Comparison of ENCODE assay signal across 8 mouse cellular contexts in the genomic region with DNA sequence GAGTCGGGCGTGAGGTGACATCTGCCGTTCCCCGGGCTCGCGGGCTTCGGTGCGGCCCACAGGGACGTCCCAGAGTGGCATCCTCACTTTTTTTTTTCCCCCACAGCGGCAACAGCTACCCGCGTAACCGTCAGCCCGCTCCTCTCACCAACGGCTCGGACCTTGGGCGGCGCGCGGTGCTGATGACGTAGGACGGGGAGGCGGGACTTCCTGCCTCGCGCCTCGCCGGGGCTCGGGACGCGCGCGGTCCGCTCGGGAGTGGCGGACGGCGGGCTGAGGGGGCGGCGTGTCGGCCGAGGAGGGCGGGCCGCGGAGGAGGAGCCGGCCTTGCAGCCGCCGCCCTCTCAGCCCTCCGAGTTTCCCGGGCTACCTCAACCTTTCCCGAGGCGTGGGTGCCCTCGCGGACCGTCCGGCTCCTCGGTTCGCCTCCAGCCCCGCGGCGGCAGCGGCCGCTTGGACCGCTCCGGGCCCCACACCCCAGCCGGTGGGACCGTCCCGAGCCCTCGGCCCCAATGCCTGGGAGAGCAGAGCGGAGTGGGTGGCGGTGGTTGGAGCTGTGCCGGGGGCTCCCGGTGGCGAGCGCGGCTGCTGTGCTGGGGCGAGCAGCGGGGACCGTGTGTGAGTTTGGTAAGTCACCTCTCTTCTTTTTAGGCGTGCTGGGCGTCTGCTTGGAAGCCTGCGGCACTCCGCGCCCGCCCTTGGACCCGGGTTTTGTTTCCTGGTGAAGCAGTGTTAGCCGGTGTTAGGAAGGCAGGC. TPM values are rescaled to one million over a fixed set of nuclear protein-coding genes. Genes with fewer than 3 reads are reported as not detected.
DNase-seq lines count a peak whose midpoint lies in the region; ATAC-seq lines count a peak whose summit lies in the region.

A gene (plus strand): TSS at position 235 of the 756 bp plus-strand sequence.

- H3K27me3 ChIP-seq in heart, embryonic 14.5 days (ENCODE audit: control insufficient read depth, insufficient read depth, low read length): no peaks in the 10 kb centered on the region
- no peaks in the 10 kb centered on the region for H3K27me3 ChIP-seq in liver, embryonic 12.5 days (replicated peaks)
- H3K27me3 ChIP-seq in splenic B cell, adult 2 months (ENCODE audit: control insufficient read depth, insufficient read depth, low read length, poor library complexity, severe bottlenecking): no peaks in the 10 kb centered on the region

- peak within 1 kb of the TSS; percentile 94 for H3K9ac ChIP-seq in heart, embryonic 14.5 days (ENCODE audit: low read length)
- peak within 1 kb of the TSS; percentile 85 for H3K9ac ChIP-seq in liver, embryonic 12.5 days

- WGBS in heart, embryonic 14.5 days: under 1% methylated on average over 79 of the region's 86 CpGs
- WGBS in liver, embryonic 12.5 days (ENCODE audit: insufficient replicate concordance): under 1% methylated on average over 81 of the region's 86 CpGs

- H3K36me3 ChIP-seq in heart, embryonic 14.5 days (ENCODE audit: control insufficient read depth, insufficient read depth, low read length): no peaks in the 10 kb centered on the region
- 0 out of 2 replicates have a peak, but pooled peaks cover 7% of the 10 kb centered on the region for H3K36me3 ChIP-seq in liver, embryonic 12.5 days
- no peaks in the 10 kb centered on the region for H3K36me3 ChIP-seq in splenic B cell, adult 2 months (ENCODE audit: control insufficient read depth, insufficient read depth, low read length, poor library complexity, severe bottlenecking)

- peak within 1 kb of the TSS; percentile 74 to 97 for H3K4me3 ChIP-seq in heart, embryonic 14.5 days (ENCODE audit: control insufficient read depth in 1 of 2, insufficient read depth in 1 of 2, low read depth in 1 of 2, low read length in 2 of 2)
- H3K4me3 ChIP-seq in liver, embryonic 12.5 days: peak within 1 kb of the TSS; percentile 88

- DNase-seq in CD8-positive naive resting alpha-beta T cell, adult 2 months (ENCODE audit: low read depth in 2 of 2, low spot score in 2 of 2): peak; percentile 74 to 76
- DNase-seq in c-Kit-negative CD71-positive TER-119-positive erythroid progenitor cells, embryonic 14.5 days (ENCODE audit: low read depth, low spot score): peak; percentile 90
- peak; percentile 59 for DNase-seq in fibroblast of lung, adult 2 months (ENCODE audit: low read depth)
- peak; percentile 96 for DNase-seq in kidney, postnatal 14 days
- DNase-seq in naive thymus-derived CD4-positive, alpha-beta T cell, adult 2 months (ENCODE audit: low read depth): peak; percentile 86
- DNase-seq in splenic B cell, adult 2 months (ENCODE audit: low read depth, low spot score): peak; percentile 93

- peak within 1 kb of the TSS; percentile 93 to 98 for H3K27ac ChIP-seq in heart, embryonic 14.5 days (replicated peaks in 1 of 2; ENCODE audit: control insufficient read depth in 1 of 2, insufficient read depth in 1 of 2, low read depth in 2 of 2, low read length in 2 of 2)
- H3K27ac ChIP-seq in liver, embryonic 12.5 days: peak within 1 kb of the TSS; percentile 96

- H3K4me1 ChIP-seq in heart, embryonic 14.5 days (ENCODE audit: control insufficient read depth in 2 of 2, insufficient read depth in 2 of 2, low read length in 2 of 2): peaks cover 3 to 9% of the 10 kb centered on the region in 2 experiments; a peak in 3 of 4 replicates
- H3K4me1 ChIP-seq in liver, embryonic 12.5 days: peaks cover 19% of the 10 kb centered on the region

- peak; percentile 97 for ATAC-seq in heart, embryonic 14.5 days (ENCODE audit: insufficient number of reproducible peaks, insufficient read depth, low FRiP score, low read depth)
- ATAC-seq in liver, embryonic 12.5 days: peak; percentile 95

- H3K9me3 ChIP-seq in heart, embryonic 14.5 days (ENCODE audit: control insufficient read depth, low read length): no peaks in the 10 kb centered on the region
- no peaks in the 10 kb centered on the region for H3K9me3 ChIP-seq in liver, embryonic 12.5 days (replicated peaks)

- peak within 1 kb of the TSS; percentile 93 for H3K4me2 ChIP-seq in heart, embryonic 14.5 days (ENCODE audit: low read length)
- H3K4me2 ChIP-seq in liver, embryonic 12.5 days: peak within 1 kb of the TSS; percentile 90

RNA-seq across cellular contexts. Expression of the gene that starts here (rescaled TPM):
- polyA plus RNA-seq in heart, embryonic 14.5 days (2014; fragmentation: Nextera tagmentation; extraction: Ambion mirVana): 17.1 and 21.5 TPM in 2 replicates
- polyA plus RNA-seq in liver, embryonic 12.5 days (2016; fragmentation: Nextera tagmentation; extraction: Ambion mirVana): 14.7 and 15.2 TPM in 2 replicates

Comparison
In these comparisons a context has a peak if more than half of its experiments do, and no peak if none do; other contexts are left out.
1. Peak in every context shown above with its lines: DNase-seq, ATAC-seq, H3K4me3 ChIP-seq and H3K27ac ChIP-seq.